ENCODE assay signal across 10 mouse cellular contexts in genomic region chr4:45493786-45494400, GRCm38 (mm10). TPM values are rescaled to one million over a fixed set of nuclear protein-coding genes. Genes with fewer than 3 reads are reported as not detected.
A peak's percentile ranks its signal among the peaks of the same experiment; 100 is the strongest.
DNase-seq lines count a peak whose midpoint lies in the region; ATAC-seq and TF ChIP-seq lines count a peak whose summit lies in the region.
"Had no signal": no experiment of that assay in that cellular context is flagged by ENCODE, and none has a peak within 500 bp of the region (broad histone marks: within the 10 kb centered on the region; RNA-seq: fewer than 3 reads in every experiment).

No protein-coding gene starts in this region.

- H3K4me1 ChIP-seq in heart, postnatal 0 days (ENCODE audit: control insufficient read depth, insufficient read depth): peaks cover 86% of the 10 kb centered on the region
- H3K4me1 ChIP-seq in neural tube, embryonic 15.5 days: peaks cover 88% of the 10 kb centered on the region
- H3K4me1 ChIP-seq in liver, embryonic 12.5 days: peaks cover 97% of the 10 kb centered on the region

- H3K27me3 ChIP-seq in heart, postnatal 0 days (ENCODE audit: control insufficient read depth, insufficient read depth, low read length): no peaks in the 10 kb centered on the region
- no peaks in the 10 kb centered on the region; the same call in 1 of the 2 replicates for H3K27me3 ChIP-seq in neural tube, embryonic 15.5 days (replicated peaks)
- no peaks in the 10 kb centered on the region for H3K27me3 ChIP-seq in liver, embryonic 12.5 days (replicated peaks)

- DNase-seq in heart, postnatal 0 days (ENCODE audit: low spot score): no peak
- DNase-seq in heart, postnatal 36 days: no peak
- DNase-seq in neural tube, embryonic 10.5 days (ENCODE audit: extremely low spot score, low spot score): peak; percentile 59
- no peak for DNase-seq in left cerebral cortex, postnatal 10 days (ENCODE audit: extremely low spot score in 1 of 2, low spot score in 2 of 2)
- no peak for DNase-seq in layer of hippocampus, adult 8-10 months (ENCODE audit: low spot score in 2 of 2)
- DNase-seq: cerebellum, adult 18-20 months; thymus, postnatal 36 days had no signal

- TF ChIP-seq EP300 in heart, postnatal 0 days (IDR thresholded peaks at IDR 0.05; ENCODE audit: low read depth): no peak

- no peak for ATAC-seq in heart, postnatal 0 days (ENCODE audit: insufficient read depth, low read depth)
- ATAC-seq in neural tube, embryonic 15.5 days (ENCODE audit: low FRiP score): no peak
- ATAC-seq in liver, embryonic 12.5 days: peak; percentile 10; the same call in 1 of the 2 replicates

- no peak overlapping the region for H3K9ac ChIP-seq in heart, postnatal 0 days (replicated peaks; ENCODE audit: low read depth, low read length)
- H3K9ac ChIP-seq in neural tube, embryonic 15.5 days (replicated peaks): no peak overlapping the region
- H3K9ac ChIP-seq in liver, embryonic 12.5 days: peak overlapping the region; percentile 61
- H3K9ac ChIP-seq: neural tube, embryonic 12.5 days had no signal

- intact Hi-C loops in heart, postnatal 36 days (cut with DNase I): loop anchor here (2.0 kb wide), 1 partner anchor 17 kb away; no protein-coding TSS in a partner anchor
- intact Hi-C loops in left cerebral cortex, postnatal 10 days (cut with DNase I): no loop called here

- no peak overlapping the region for H3K4me3 ChIP-seq in heart, postnatal 0 days (ENCODE audit: low read depth, low read length)
- H3K4me3 ChIP-seq in neural tube, embryonic 15.5 days (replicated peaks): no peak overlapping the region
- 0 out of 2 replicates have a peak overlapping the region, but pooled peaks have one; percentile 4 for H3K4me3 ChIP-seq in liver, embryonic 12.5 days
- H3K4me3 ChIP-seq: neural tube, embryonic 12.5 days had no signal

- peak overlapping the region; percentile 77 for H3K27ac ChIP-seq in heart, postnatal 0 days (ENCODE audit: low read depth)
- H3K27ac ChIP-seq in neural tube, embryonic 15.5 days (replicated peaks): no peak overlapping the region
- H3K27ac ChIP-seq in liver, embryonic 12.5 days: peak overlapping the region; percentile 77
- H3K27ac ChIP-seq: neural tube, embryonic 12.5 days had no signal

- 34% methylated on average over 6 of the region's 6 CpGs for WGBS in heart, postnatal 0 days
- 24% methylated on average over 6 of the region's 6 CpGs for WGBS in neural tube, embryonic 15.5 days
- WGBS in liver, embryonic 12.5 days (ENCODE audit: insufficient replicate concordance): 57% methylated on average over 6 of the region's 6 CpGs

- H3K9me3 ChIP-seq in heart, postnatal 0 days (replicated peaks; ENCODE audit: control insufficient read depth, low read length): no peaks in the 10 kb centered on the region
- H3K9me3 ChIP-seq in neural tube, embryonic 15.5 days (replicated peaks): no peaks in the 10 kb centered on the region
- no peaks in the 10 kb centered on the region for H3K9me3 ChIP-seq in liver, embryonic 12.5 days (replicated peaks)
- H3K9me3 ChIP-seq: neural tube, embryonic 12.5 days had no signal

- TF ChIP-seq CTCF in heart, postnatal 0 days (IDR thresholded peaks at IDR 0.05; ENCODE audit: low read depth): no peak

- no peaks in the 10 kb centered on the region for H3K36me3 ChIP-seq in heart, postnatal 0 days (replicated peaks; ENCODE audit: control insufficient read depth, insufficient read depth, low read length)
- no peaks in the 10 kb centered on the region for H3K36me3 ChIP-seq in neural tube, embryonic 15.5 days
- H3K36me3 ChIP-seq in liver, embryonic 12.5 days: peaks cover 6% of the 10 kb centered on the region
- H3K36me3 ChIP-seq: neural tube, embryonic 12.5 days had no signal

- H3K4me2 ChIP-seq in heart, postnatal 0 days (ENCODE audit: low read depth, low read length): no peak overlapping the region
- no peak overlapping the region for H3K4me2 ChIP-seq in neural tube, embryonic 15.5 days
- H3K4me2 ChIP-seq in liver, embryonic 12.5 days: peak overlapping the region; percentile 58

RNA-seq across cellular contexts. Expression of gene Shb, which starts 38.4 kb away (rescaled TPM):
- total RNA-seq in heart, postnatal 0 days (2014; rRNA removed; ENCODE audit: low replicate concordance): 54.8 and 79.6 TPM in 2 replicates
- polyA plus RNA-seq in heart, postnatal 0 days (2015; fragmentation: Nextera tagmentation; extraction: Ambion mirVana): 6.5 and 7.4 TPM in 2 replicates
- total RNA-seq in heart, postnatal 36 days (2021): 10 to 100 TPM; 24.2 to 40.9 TPM
- polyA plus RNA-seq in neural tube, embryonic 15.5 days (2015; fragmentation: Nextera tagmentation; extraction: Ambion mirVana): 3.9 and 4.7 TPM in 2 replicates
- polyA plus RNA-seq in liver, embryonic 12.5 days (2016; fragmentation: Nextera tagmentation; extraction: Ambion mirVana): 8.7 and 9.9 TPM in 2 replicates
- total RNA-seq in left cerebral cortex, postnatal 10 days (2021): 10 to 100 TPM; 13.1 to 18.7 TPM
- 10 to 100 TPM; 13.1 to 18.1 (median 14.1) TPM for total RNA-seq in layer of hippocampus, adult 8-10 months (2022)
